14 mouse cellular contexts compared by ENCODE assay signal in genomic region chr8:70911596-70911995, GRCm38 (mm10). TPM values are rescaled to one million over a fixed set of nuclear protein-coding genes. Genes with fewer than 3 reads are reported as not detected.
DNase-seq lines count a peak whose midpoint lies in the region; ATAC-seq and TF ChIP-seq lines count a peak whose summit lies in the region.
"Had no signal": no experiment of that assay in that cellular context is flagged by ENCODE, and none has a peak within 500 bp of the region (broad histone marks: within the 10 kb centered on the region; RNA-seq: fewer than 3 reads in every experiment).

No protein-coding gene starts in this region.

- peaks cover 23% of the 10 kb centered on the region for H3K36me3 ChIP-seq in liver, embryonic 14.5 days (replicated peaks; ENCODE audit: control insufficient read depth, insufficient read depth, low read depth)
- H3K36me3 ChIP-seq in liver, embryonic 12.5 days: peaks cover 67% of the 10 kb centered on the region
- peaks cover 61 to 72% of the 10 kb centered on the region in 2 experiments for H3K36me3 ChIP-seq in CH12.LX (replicated peaks in 1 of 2; ENCODE audit: control insufficient read depth in 1 of 2, insufficient read depth in 1 of 2, low read length in 1 of 2)

- H3K27me3 ChIP-seq in liver, embryonic 14.5 days (ENCODE audit: control insufficient read depth, insufficient read depth, low read length): no peaks in the 10 kb centered on the region
- H3K27me3 ChIP-seq in liver, embryonic 12.5 days (replicated peaks): no peaks in the 10 kb centered on the region
- H3K27me3 ChIP-seq in CH12.LX (replicated peaks): no peaks in the 10 kb centered on the region
- H3K27me3 ChIP-seq: hindbrain, embryonic 12.5 days; liver, embryonic 13.5 days had no signal

- no peak overlapping the region for H3K4me2 ChIP-seq in liver, embryonic 14.5 days (ENCODE audit: low read depth)
- H3K4me2 ChIP-seq in liver, embryonic 12.5 days: no peak overlapping the region
- no peak overlapping the region for H3K4me2 ChIP-seq in CH12.LX (ENCODE audit: insufficient read depth, low read depth, poor library complexity, severe bottlenecking)
- H3K4me2 ChIP-seq: hindbrain, embryonic 12.5 days; liver, embryonic 13.5 days had no signal

- no peak overlapping the region for H3K4me3 ChIP-seq in gastrocnemius, adult 2 months
- no peak overlapping the region for H3K4me3 ChIP-seq in liver, embryonic 14.5 days (ENCODE audit: insufficient read depth in 1 of 2, low read depth in 2 of 2, low read length in 2 of 2)
- H3K4me3 ChIP-seq in liver, embryonic 12.5 days: no peak overlapping the region
- no peak overlapping the region for H3K4me3 ChIP-seq in CH12.LX (replicated peaks in 1 of 3; ENCODE audit: low read depth in 2 of 3, low read length in 2 of 3, poor library complexity in 1 of 3)
- H3K4me3 ChIP-seq in bone marrow macrophage, adult 2 months (ENCODE audit: insufficient read depth, low read length): no peak overlapping the region
- H3K4me3 ChIP-seq: heart, embryonic 10.5 days; hindbrain, embryonic 12.5 days; liver, embryonic 13.5 days had no signal

- TF ChIP-seq EP300 in liver, embryonic 14.5 days (IDR thresholded peaks at IDR 0.05; ENCODE audit: low read depth): no peak
- TF ChIP-seq EP300 in CH12.LX (IDR thresholded peaks at IDR 0.05; ENCODE audit: low read length): no peak

- no peak for DNase-seq in gastrocnemius, adult 2 months
- DNase-seq in gastrocnemius, adult 8-10 months (ENCODE audit: low spot score in 2 of 2): no peak
- DNase-seq in liver, embryonic 14.5 days (ENCODE audit: low read depth in 3 of 3, low spot score in 3 of 3): no peak
- DNase-seq in CH12.LX (ENCODE audit: extremely low read depth): no peak
- DNase-seq in spleen, postnatal 36 days (ENCODE audit: low spot score in 2 of 2): no peak
- DNase-seq in spleen, adult 12 weeks (ENCODE audit: low spot score): no peak
- DNase-seq: liver, embryonic 13.5 days; midbrain, embryonic 14.5 days; right cerebral cortex, postnatal 25 days had no signal

- no peak overlapping the region for H3K27ac ChIP-seq in gastrocnemius, adult 2 months
- no peak overlapping the region for H3K27ac ChIP-seq in liver, embryonic 14.5 days
- no peak overlapping the region for H3K27ac ChIP-seq in liver, embryonic 12.5 days
- no peak overlapping the region for H3K27ac ChIP-seq in CH12.LX (ENCODE audit: insufficient read depth, low read depth)
- H3K27ac ChIP-seq in bone marrow macrophage, adult 2 months (ENCODE audit: insufficient read depth, low read depth, low read length): peak overlapping the region; percentile 77
- H3K27ac ChIP-seq: heart, embryonic 10.5 days; hindbrain, embryonic 12.5 days; liver, embryonic 13.5 days had no signal

- dilution Hi-C loops in CH12.LX (cut with MboI; ENCODE audit: extremely low pct_ligation_motif_present, extremely low pct_unique_long_range_greater_than_20kb, low sequenced_read_pairs): no loop called here

- H3K9me3 ChIP-seq in liver, embryonic 14.5 days (ENCODE audit: control insufficient read depth, low read length): no peaks in the 10 kb centered on the region
- H3K9me3 ChIP-seq in liver, embryonic 12.5 days (replicated peaks): no peaks in the 10 kb centered on the region
- H3K9me3 ChIP-seq in CH12.LX (replicated peaks; ENCODE audit: low read length): no peaks in the 10 kb centered on the region
- H3K9me3 ChIP-seq: heart, embryonic 10.5 days; hindbrain, embryonic 12.5 days; liver, embryonic 13.5 days had no signal

- peaks cover 17% of the 10 kb centered on the region for H3K79me2 ChIP-seq in CH12.LX (replicated peaks; ENCODE audit: control insufficient read depth, extremely low read depth, insufficient read depth, poor library complexity, severe bottlenecking)

- no peak for ATAC-seq in liver, embryonic 14.5 days (ENCODE audit: insufficient read depth)
- ATAC-seq in liver, embryonic 12.5 days: no peak

- intact Hi-C loops in gastrocnemius, adult 2 months (cut with DNase I): no loop called here

- H3K4me1 ChIP-seq in liver, embryonic 14.5 days (replicated peaks; ENCODE audit: control insufficient read depth in 2 of 2, insufficient read depth in 2 of 2, low read length in 1 of 2): peaks cover 10 to 12% of the 10 kb centered on the region in 2 experiments; a peak in 3 of 4 replicates
- H3K4me1 ChIP-seq in liver, embryonic 12.5 days: peaks cover 20% of the 10 kb centered on the region
- H3K4me1 ChIP-seq in CH12.LX (ENCODE audit: control insufficient read depth in 1 of 2, insufficient read depth in 2 of 2): peaks cover 3 to 21% of the 10 kb centered on the region in 2 experiments; a peak in 3 of 4 replicates
- peaks cover 23% of the 10 kb centered on the region for H3K4me1 ChIP-seq in bone marrow macrophage, adult 2 months (ENCODE audit: control insufficient read depth, insufficient read depth, low read length)

- 78% methylated on average over 5 of the region's 5 CpGs for WGBS in liver, embryonic 14.5 days (ENCODE audit: insufficient replicate concordance)
- 88% methylated on average over 5 of the region's 5 CpGs for WGBS in liver, embryonic 12.5 days (ENCODE audit: insufficient replicate concordance)

- in situ Hi-C loops in CH12.LX (cut with MboI; ENCODE audit: low pct_ligation_motif_present, low pct_unique_long_range_greater_than_20kb, low sequenced_read_pairs): no loop called here

- peak; percentile 14; the same call in 1 of the 2 replicates for TF ChIP-seq CTCF in gastrocnemius, adult 2 months (IDR thresholded peaks at IDR 0.05)
- peak; percentile 40; the same call in 1 of the 2 replicates for TF ChIP-seq CTCF in liver, embryonic 14.5 days (IDR thresholded peaks at IDR 0.05; ENCODE audit: low read depth)
- TF ChIP-seq CTCF in CH12.LX (conservative IDR thresholded peaks at IDR 0.05 in 1 of 2, IDR thresholded peaks at IDR 0.05 in 1 of 2; ENCODE audit: low read depth in 2 of 2, low read length in 2 of 2): peak in 1 of 2 experiments; percentile 38; a peak in 2 of 4 replicates
- TF ChIP-seq CTCF in bone marrow macrophage, adult 2 months (IDR thresholded peaks at IDR 0.05; ENCODE audit: low read depth, low read length): no peak; the same call in 1 of the 2 replicates

- H3K9ac ChIP-seq in liver, embryonic 14.5 days (replicated peaks): no peak overlapping the region
- H3K9ac ChIP-seq in liver, embryonic 12.5 days: no peak overlapping the region
- no peak overlapping the region for H3K9ac ChIP-seq in CH12.LX (ENCODE audit: insufficient read depth, low read depth)
- H3K9ac ChIP-seq: hindbrain, embryonic 12.5 days; liver, embryonic 13.5 days had no signal

- no peak for TF ChIP-seq POLR2A in CH12.LX (IDR thresholded peaks at IDR 0.05; ENCODE audit: low read depth, low read length)
- TF ChIP-seq POLR2A in bone marrow macrophage, adult 2 months (IDR thresholded peaks at IDR 0.05; ENCODE audit: borderline replicate concordance, low read depth, low read length): no peak

- TF ChIP-seq RAD21 in CH12.LX (IDR thresholded peaks at IDR 0.05; ENCODE audit: low read depth, low read length): peak; percentile 1; the same call in 1 of the 2 replicates

RNA-seq across cellular contexts. Expression of gene Map1s, which starts 5.9 kb away (rescaled TPM):
- 10 to 100 TPM; 10.6 to 11.2 TPM for total RNA-seq in gastrocnemius, adult 2 months (2021)
- total RNA-seq in gastrocnemius, adult 8-10 months (2022): 10 to 100 TPM in 3 of 4 experiments, 1 to 10 TPM in 1; 9.2 to 15.9 (median 13.7) TPM
- polyA plus RNA-seq in liver, embryonic 14.5 days (2012; rRNA removed): 11.5 and 15.4 TPM in 2 replicates
- polyA plus RNA-seq in liver, embryonic 14.5 days (2014; fragmentation: Nextera tagmentation; extraction: Ambion mirVana): 9.3 and 11.8 TPM in 2 replicates
- 28.4 and 30.9 TPM in 2 replicates for polyA plus RNA-seq in liver, embryonic 12.5 days (2016; fragmentation: Nextera tagmentation; extraction: Ambion mirVana)
- 51.4 and 53.6 TPM in 2 replicates for total RNA-seq in CH12.LX (2012; rRNA removed)
- total RNA-seq in CH12.LX (2014; rRNA removed): 9.2 and 9.5 TPM in 2 replicates
- polyA plus RNA-seq in CH12.LX (2012; ENCODE audit: insufficient read length, low read depth): 30.9 and 31.1 TPM in 2 replicates
- 37.3 and 44.2 TPM in 2 replicates for polyA plus RNA-seq in bone marrow macrophage, adult 2 months (2012; ENCODE audit: insufficient read depth, insufficient read length, missing spikeins)

RNA-seq across cellular contexts. Expression of gene Rpl18a, which starts 14.4 kb away (rescaled TPM):
- total RNA-seq in gastrocnemius, adult 2 months (2021): 1,000 to 10,000 TPM in 1 of 2 experiments, 100 to 1,000 TPM in 1; 932 to 1,039 TPM
- total RNA-seq in gastrocnemius, adult 8-10 months (2022): 1,000 to 10,000 TPM in 2 of 4 experiments, 100 to 1,000 TPM in 2; 935 to 1,159 (median 1,025) TPM
- polyA plus RNA-seq in liver, embryonic 14.5 days (2012; rRNA removed): 2,449 and 2,899 TPM in 2 replicates
- polyA plus RNA-seq in liver, embryonic 14.5 days (2014; fragmentation: Nextera tagmentation; extraction: Ambion mirVana): 3,155 and 3,211 TPM in 2 replicates
- polyA plus RNA-seq in liver, embryonic 12.5 days (2016; fragmentation: Nextera tagmentation; extraction: Ambion mirVana): 3,066 and 3,170 TPM in 2 replicates
- 4,693 and 5,917 TPM in 2 replicates for total RNA-seq in CH12.LX (2012; rRNA removed)
- 1,807 and 2,035 TPM in 2 replicates for total RNA-seq in CH12.LX (2014; rRNA removed)
- polyA plus RNA-seq in CH12.LX (2012; ENCODE audit: insufficient read length, low read depth): 3,837 and 4,364 TPM in 2 replicates
- 1,719 and 1,824 TPM in 2 replicates for polyA plus RNA-seq in bone marrow macrophage, adult 2 months (2012; ENCODE audit: insufficient read depth, insufficient read length, missing spikeins)

RNA-seq across cellular contexts. Expression of gene Slc5a5, which starts 19.0 kb away (rescaled TPM):
- not detected for total RNA-seq in gastrocnemius, adult 2 months (2021)
- not detected for total RNA-seq in gastrocnemius, adult 8-10 months (2022)
- polyA plus RNA-seq in liver, embryonic 14.5 days (2012; rRNA removed): 0.06 and 0.10 TPM in 2 replicates
- polyA plus RNA-seq in liver, embryonic 14.5 days (2014; fragmentation: Nextera tagmentation; extraction: Ambion mirVana): 0.03 and 0.05 TPM in 2 replicates
- 0.08 and 0.11 TPM in 2 replicates for polyA plus RNA-seq in liver, embryonic 12.5 days (2016; fragmentation: Nextera tagmentation; extraction: Ambion mirVana)
- total RNA-seq in CH12.LX (2012; rRNA removed) (0.04 and 0.21 TPM in 2 replicates), CH12.LX (2014; rRNA removed) (0.16 TPM in 1 of 2 replicates, not detected in the other)
- 0.26 and 0.41 TPM in 2 replicates for polyA plus RNA-seq in CH12.LX (2012; ENCODE audit: insufficient read length, low read depth)
- not detected in 2 replicates for polyA plus RNA-seq in bone marrow macrophage, adult 2 months (2012; ENCODE audit: insufficient read depth, insufficient read length, missing spikeins)
- total RNA-seq: neutrophil, adult 5-6 weeks had no signal

RNA-seq across cellular contexts. Expression of gene Ccdc124, which starts 37.9 kb away (rescaled TPM):
- total RNA-seq in gastrocnemius, adult 2 months (2021): 10 to 100 TPM; 65.6 to 73.1 TPM
- 10 to 100 TPM; 61.7 to 77.8 (median 67.5) TPM for total RNA-seq in gastrocnemius, adult 8-10 months (2022)
- polyA plus RNA-seq in liver, embryonic 14.5 days (2012; rRNA removed): 20.4 and 34.3 TPM in 2 replicates
- polyA plus RNA-seq in liver, embryonic 14.5 days (2014; fragmentation: Nextera tagmentation; extraction: Ambion mirVana): 54.1 and 56.3 TPM in 2 replicates
- polyA plus RNA-seq in liver, embryonic 12.5 days (2016; fragmentation: Nextera tagmentation; extraction: Ambion mirVana): 78.8 and 81.1 TPM in 2 replicates
- total RNA-seq in CH12.LX (2012; rRNA removed) (58.7 and 62.9 TPM in 2 replicates), CH12.LX (2014; rRNA removed) (29.2 and 36.2 TPM in 2 replicates)
- polyA plus RNA-seq in CH12.LX (2012; ENCODE audit: insufficient read length, low read depth): 82.0 and 113 TPM in 2 replicates
- polyA plus RNA-seq in bone marrow macrophage, adult 2 months (2012; ENCODE audit: insufficient read depth, insufficient read length, missing spikeins): 35.6 and 39.9 TPM in 2 replicates

RNA-seq across cellular contexts. Expression of gene Kcnn1, which starts 48.5 kb away (rescaled TPM):
- 10 to 100 TPM; 18.1 to 21.5 TPM for total RNA-seq in gastrocnemius, adult 2 months (2021)
- 10 to 100 TPM; 18.0 to 21.5 (median 20.5) TPM for total RNA-seq in gastrocnemius, adult 8-10 months (2022)
- polyA plus RNA-seq in liver, embryonic 14.5 days (2012; rRNA removed): 0.27 and 0.34 TPM in 2 replicates
- 0.08 and 0.17 TPM in 2 replicates for polyA plus RNA-seq in liver, embryonic 14.5 days (2014; fragmentation: Nextera tagmentation; extraction: Ambion mirVana)
- polyA plus RNA-seq in liver, embryonic 12.5 days (2016; fragmentation: Nextera tagmentation; extraction: Ambion mirVana): 0.55 and 0.72 TPM in 2 replicates
- total RNA-seq in CH12.LX (2012; rRNA removed) (0.13 and 0.21 TPM in 2 replicates), CH12.LX (2014; rRNA removed) (not detected in 2 replicates)
- not detected in 2 replicates for polyA plus RNA-seq in CH12.LX (2012; ENCODE audit: insufficient read length, low read depth)
- polyA plus RNA-seq in bone marrow macrophage, adult 2 months (2012; ENCODE audit: insufficient read depth, insufficient read length, missing spikeins): 0.99 and 1.8 TPM in 2 replicates
- total RNA-seq: neutrophil, adult 5-6 weeks had no signal
